Mouse (Mus musculus) heart, postnatal 0 days (tissue): ENCODE results near the gene Rhag.

ENCODE experiments used
- CTCF ChIP-seq: IDR thresholded peaks from 2 replicates; pipeline ENCODE4 v1.5.1; 2016; ENCODE audit warnings: antibody characterized with exemption, control low read depth, low read depth
- EP300 ChIP-seq: IDR thresholded peaks from 2 replicates; pipeline ENCODE4 v1.6.1; 2016; ENCODE audit warnings: antibody characterized with exemption, low read depth

DNA sequence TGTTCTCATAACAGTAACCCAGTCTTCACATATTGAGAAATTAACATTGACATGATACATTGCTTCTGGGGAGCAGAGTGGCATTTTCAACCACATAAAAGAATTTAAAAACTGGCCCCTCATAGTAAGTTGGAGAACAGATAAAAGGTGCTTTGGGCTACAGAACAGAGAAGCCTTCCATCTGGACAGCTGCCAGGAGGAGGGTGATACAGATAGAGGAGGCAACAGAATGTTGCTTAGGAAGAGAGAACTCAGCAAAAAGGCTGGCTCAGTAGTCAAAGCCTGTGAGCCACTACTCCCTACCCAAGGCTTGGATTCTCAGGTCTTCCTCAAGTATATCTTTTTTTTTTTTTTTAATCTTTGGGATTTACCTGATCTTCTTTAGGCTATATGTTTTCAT lies 44.1 kb downstream of the Rhag start:
- no peak for TF ChIP-seq CTCF
- TF ChIP-seq EP300: no peak
